Mouse (Mus musculus): Measurements from ENCODE around the gene Thada.

- TF ChIP-seq CTCF (IDR thresholded peaks at IDR 0.05; ENCODE audit: control insufficient read depth, insufficient read depth, low read length) (no peak), POLR2A (IDR thresholded peaks at IDR 0.05; ENCODE audit: borderline replicate concordance, control insufficient read depth, low read depth, low read length) (no peak)
Measured at GRCm38 (mm10) chr17:84363444-84363843, 102.6 kb downstream of the Thada start.

Data from bone marrow, adult 2 months (tissue).